Mouse (Mus musculus) ES-Bruce4 (cell line): ENCODE results near the gene Ap5b1. TPM values are rescaled to one million over a fixed set of nuclear protein-coding genes. Genes with fewer than 3 reads are reported as not detected.

Experiments used
- H3K27ac ChIP-seq: 2 replicates; pipeline ENCODE4 v1.5.1; 2012; ENCODE audit warnings: low read length, inconsistent platforms; ENCODE audit not compliant: insufficient read depth
- H3K27me3 ChIP-seq: 2 replicates; pipeline ENCODE4 v1.6.1; 2012; ENCODE audit warnings: mild to moderate bottlenecking, low read length, inconsistent platforms; ENCODE audit not compliant: control insufficient read depth, poor library complexity, insufficient read depth, severe bottlenecking
- H3K36me3 ChIP-seq: 2 replicates; pipeline ENCODE4 v1.6.1; 2012; ENCODE audit warnings: inconsistent platforms, mild to moderate bottlenecking, low read length, moderate library complexity; ENCODE audit not compliant: control insufficient read depth, poor library complexity, insufficient read depth, severe bottlenecking
- H3K4me1 ChIP-seq: one replicate; pipeline ENCODE4 v1.8.1; 2011; ENCODE audit warnings: low read length; ENCODE audit not compliant: control insufficient read depth, insufficient read depth
- H3K4me3 ChIP-seq: 2 replicates; pipeline ENCODE4 v1.5.1; 2011; ENCODE audit warnings: low read depth, mild to moderate bottlenecking, low read length
- H3K9ac ChIP-seq: 2 replicates; pipeline ENCODE4 v1.6.1; 2012; ENCODE audit warnings: low read depth, mild to moderate bottlenecking, inconsistent platforms; ENCODE audit not compliant: poor library complexity, severe bottlenecking
- H3K9me3 ChIP-seq: replicated peaks from 2 replicates; pipeline ENCODE4 v1.6.1; 2012; ENCODE audit warnings: mild to moderate bottlenecking, low read length, inconsistent platforms; ENCODE audit not compliant: control insufficient read depth, poor library complexity, insufficient read depth, severe bottlenecking
- CTCF ChIP-seq: IDR thresholded peaks from one replicate; pipeline ENCODE4 v1.8.1; 2011; ENCODE audit warnings: low read depth, low read length
- EP300 ChIP-seq: IDR thresholded peaks from 2 replicates; pipeline ENCODE4 v1.6.1; 2011; ENCODE audit warnings: low read depth, low read length; ENCODE audit not compliant: insufficient read depth
- POLR2A ChIP-seq: IDR thresholded peaks from one replicate; pipeline ENCODE4 v1.8.1; 2011; ENCODE audit warnings: low read length; ENCODE audit not compliant: insufficient read depth
- polyA plus RNA-seq: library from polyadenylated mRNA; stranded (reverse); fragments of >200 nt; gene quantifications from 2 replicates; pipeline ENCODE4 v1.2.4, GENCODE M21; 2011; ENCODE audit warnings: low read depth; ENCODE audit not compliant: missing spikeins, insufficient read depth, insufficient read length

Gene Ap5b1
- polyA plus RNA-seq, 1 experiment = 1.9 TPM

DNA sequence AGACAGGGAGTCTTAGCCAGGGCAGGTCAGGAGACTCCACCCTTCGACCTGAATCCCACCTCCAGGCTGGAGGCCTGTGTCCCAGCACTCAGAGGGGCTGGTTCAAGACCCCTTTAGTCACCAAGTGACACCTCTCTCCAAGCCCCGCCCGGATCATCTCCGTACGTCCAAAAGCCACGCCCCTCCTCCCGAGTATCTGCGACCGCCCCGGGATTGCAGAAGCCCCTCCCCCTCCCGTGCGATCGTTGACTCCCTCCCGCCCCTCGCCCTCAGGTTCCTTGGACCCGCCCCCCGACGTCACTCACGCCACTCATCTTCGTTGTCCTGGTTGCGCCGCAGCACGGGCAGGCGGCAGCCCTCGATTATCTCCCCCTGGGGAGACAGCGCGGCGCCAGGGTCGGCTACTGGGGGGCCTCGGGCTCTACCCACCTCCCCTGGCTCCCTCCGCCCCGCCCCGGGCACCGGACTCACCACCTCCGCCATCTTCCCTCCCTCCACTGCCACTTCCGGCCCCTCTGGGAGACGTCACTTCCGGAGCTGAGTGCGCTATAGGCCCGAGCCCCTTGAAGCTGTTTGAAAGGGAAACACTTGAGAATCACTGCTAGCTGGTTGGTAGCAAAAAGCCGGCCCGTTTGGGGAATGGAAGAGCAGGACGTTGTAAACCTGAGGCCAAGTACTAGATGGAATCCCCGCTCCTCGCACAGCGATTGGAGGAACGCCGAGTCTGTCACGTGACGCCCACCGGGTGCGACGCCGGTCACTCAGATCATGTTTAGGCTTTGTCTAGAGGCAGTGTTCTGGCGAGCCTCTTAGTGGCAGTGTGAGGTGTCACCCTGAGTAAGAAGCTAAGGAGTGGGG, 42.0 kb downstream of the Ap5b1 start, which contains the start of gene Kat5:
Kat5 (minus strand) TSS at position 691 of the 858 bp plus-strand sequence.
- H3K27me3 ChIP-seq = no peaks in the 10 kb centered on the region
- peaks cover 27% of the 10 kb centered on the region for H3K36me3 ChIP-seq
- peak within 1 kb of the TSS; percentile 86 for H3K27ac ChIP-seq
- peaks cover 2% of the 10 kb centered on the region for H3K4me1 ChIP-seq
- H3K9me3 ChIP-seq = no peaks in the 10 kb centered on the region
- TF ChIP-seq CTCF (no peak), EP300 (no peak), POLR2A (no peak)
- H3K4me3 ChIP-seq = peak within 1 kb of the TSS; percentile 81
- H3K9ac ChIP-seq = peak within 1 kb of the TSS; percentile 81

DNA sequence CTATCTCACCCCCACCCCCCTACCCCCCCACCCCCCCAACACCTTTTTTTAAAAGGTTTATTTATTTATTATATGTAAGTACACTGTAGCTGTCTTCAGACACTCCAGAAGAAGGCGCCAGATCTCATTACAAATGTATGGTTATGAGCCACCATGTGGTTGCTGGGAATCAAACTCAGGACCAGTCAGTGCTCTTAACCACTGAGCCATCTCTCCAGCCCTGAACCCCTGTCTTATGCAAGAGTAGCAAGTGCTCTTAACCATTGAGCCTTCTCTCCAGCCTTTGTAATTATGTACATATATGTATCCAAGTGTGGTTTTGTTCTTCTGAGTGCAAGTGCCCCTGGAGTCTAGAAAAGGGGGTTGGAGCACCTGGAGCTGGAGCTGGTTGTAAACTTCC, 44.1 kb downstream of the Ap5b1 start:
- TF ChIP-seq CTCF = no peak
- no peak for TF ChIP-seq EP300
- TF ChIP-seq POLR2A = no peak
- no peak overlapping the region for H3K9ac ChIP-seq

DNA sequence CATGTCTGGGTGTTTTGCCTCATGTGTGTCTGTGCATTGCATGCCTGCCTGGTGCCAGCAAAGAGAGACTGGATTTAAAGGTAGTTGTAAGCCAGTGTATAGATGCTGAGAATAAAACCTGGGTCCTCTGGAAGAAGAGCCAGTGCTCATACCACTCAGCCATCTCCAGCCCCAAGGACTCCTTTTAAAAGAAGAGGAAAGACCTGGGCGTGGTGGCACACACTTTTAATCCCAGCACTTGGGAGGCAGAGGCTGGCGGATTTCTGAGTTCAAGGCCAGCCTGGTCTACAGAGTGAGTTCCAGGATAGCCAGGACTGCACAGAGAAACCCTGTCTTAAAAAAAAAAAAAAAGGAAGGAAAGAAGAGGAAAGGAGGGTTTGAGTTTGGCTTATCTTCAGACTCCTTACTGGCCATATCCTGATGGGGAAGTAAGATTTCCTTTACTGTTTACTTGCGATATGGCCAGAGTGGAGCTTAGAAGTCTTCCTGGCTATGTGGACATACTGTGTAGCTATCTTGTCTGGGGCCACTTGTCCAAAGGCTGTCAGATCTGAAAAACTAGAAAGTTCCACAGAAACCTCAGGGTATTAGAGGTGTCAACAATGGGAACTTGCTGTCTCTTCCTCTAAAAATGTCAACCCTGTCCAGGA, 45.1 kb downstream of the Ap5b1 start:
- Histone ChIP-seq H3K27me3 (no peaks in the 10 kb centered on the region), H3K4me3 (no peak overlapping the region), H3K36me3 (peaks cover 8% of the 10 kb centered on the region), H3K27ac (no peak overlapping the region), H3K4me1 (peaks cover 2% of the 10 kb centered on the region), H3K9me3 (no peaks in the 10 kb centered on the region), H3K9ac (no peak overlapping the region)
- no peak for TF ChIP-seq CTCF

More for the DNA sequence above, 44.1 kb downstream of the Ap5b1 start:
- Histone ChIP-seq H3K4me3 (no peak overlapping the region), H3K27ac (no peak overlapping the region), H3K4me1 (peaks cover 2% of the 10 kb centered on the region), H3K36me3 (peaks cover 16% of the 10 kb centered on the region), H3K27me3 (no peaks in the 10 kb centered on the region), H3K9me3 (no peaks in the 10 kb centered on the region)

DNA sequence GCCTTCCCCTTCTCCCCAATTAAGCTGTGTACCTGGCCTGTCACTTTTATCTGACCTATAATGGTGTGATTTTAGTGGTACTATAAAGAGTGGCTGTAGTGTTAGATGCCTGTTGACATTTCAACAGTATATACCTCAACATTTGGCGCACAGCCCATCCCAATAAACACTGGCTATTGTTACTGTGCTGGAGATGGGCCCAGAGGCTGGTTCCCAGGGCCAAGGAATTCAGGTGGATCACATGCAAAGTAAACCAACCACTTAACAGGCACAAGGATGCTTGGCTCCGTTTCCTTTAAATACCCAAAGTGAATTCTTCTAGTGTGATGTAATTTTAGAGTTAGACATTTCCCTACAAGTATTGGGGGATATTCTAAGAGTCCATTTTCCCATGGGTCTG, 47.1 kb downstream of the Ap5b1 start:
- Histone ChIP-seq H3K9me3 (no peaks in the 10 kb centered on the region), H3K27me3 (no peaks in the 10 kb centered on the region), H3K4me1 (peaks cover 2% of the 10 kb centered on the region), H3K9ac (no peak overlapping the region), H3K36me3 (no peaks in the 10 kb centered on the region), H3K4me3 (no peak overlapping the region), H3K27ac (no peak overlapping the region)
- TF ChIP-seq CTCF = no peak
- TF ChIP-seq POLR2A = no peak
- no peak for TF ChIP-seq EP300

DNA sequence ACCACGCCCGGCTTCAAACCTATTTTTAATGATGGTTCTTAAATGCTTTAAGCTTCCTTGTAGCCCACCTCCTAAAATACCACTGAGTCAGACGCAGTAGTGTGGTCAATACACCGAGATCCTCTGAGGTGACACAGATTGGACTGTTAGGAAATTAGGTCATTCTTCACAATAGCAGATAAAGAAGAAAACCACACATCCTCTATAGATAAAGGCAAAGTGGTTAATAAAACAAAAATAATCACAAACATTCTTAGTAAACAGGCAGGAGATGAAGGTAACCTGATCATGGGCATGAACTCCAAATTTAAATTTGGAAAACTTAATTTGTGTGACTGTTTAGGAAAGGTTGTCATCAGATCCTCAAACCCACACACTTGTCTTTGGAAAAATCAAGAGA, 52.2 kb downstream of the Ap5b1 start:
- Histone ChIP-seq H3K4me1 (no peaks in the 10 kb centered on the region), H3K27ac (no peak overlapping the region), H3K27me3 (no peaks in the 10 kb centered on the region), H3K9ac (no peak overlapping the region), H3K9me3 (no peaks in the 10 kb centered on the region), H3K36me3 (no peaks in the 10 kb centered on the region), H3K4me3 (no peak overlapping the region)
- TF ChIP-seq CTCF (no peak), EP300 (no peak), POLR2A (no peak)

Other genes starting within 250 kb of the Ap5b1 start
- gene Catsper1, start 232.3 kb upstream of the Ap5b1 start, polyA plus RNA-seq = not detected in 2 replicates
- 0.62 and 1.6 TPM in 2 replicates for gene Cst6, start 218.5 kb upstream of the Ap5b1 start, polyA plus RNA-seq
- gene Eif1ad, start 201.3 kb upstream of the Ap5b1 start, polyA plus RNA-seq = 33.1 and 36.6 TPM in 2 replicates
- gene Banf1, start 200.9 kb upstream of the Ap5b1 start, polyA plus RNA-seq = 370 and 395 TPM in 2 replicates
- 49.1 and 67.8 TPM in 2 replicates for gene Sart1, start 179.3 kb upstream of the Ap5b1 start, polyA plus RNA-seq
- 0.49 TPM in 1 of 2 replicates, not detected in the other for gene Tsga10ip, start 165.5 kb upstream of the Ap5b1 start, polyA plus RNA-seq
- 138 and 154 TPM in 2 replicates for gene Drap1, start 143.0 kb upstream of the Ap5b1 start, polyA plus RNA-seq
- gene AI837181, start 142.9 kb upstream of the Ap5b1 start, polyA plus RNA-seq = 17.5 and 21.9 TPM in 2 replicates
- 1.3 and 2.3 TPM in 2 replicates for gene Fosl1, start 120.5 kb upstream of the Ap5b1 start, polyA plus RNA-seq
- gene Ccdc85b, start 110.1 kb upstream of the Ap5b1 start, polyA plus RNA-seq = 3.3 and 4.2 TPM in 2 replicates
- 37.7 and 47.6 TPM in 2 replicates for gene Fibp, start 107.4 kb upstream of the Ap5b1 start, polyA plus RNA-seq
- 1.2 and 1.6 TPM in 2 replicates for gene Ctsw, start 99.5 kb upstream of the Ap5b1 start, polyA plus RNA-seq
- 21.5 and 24.6 TPM in 2 replicates for gene Efemp2, start 94.1 kb upstream of the Ap5b1 start, polyA plus RNA-seq
- 14.4 and 19.6 TPM in 2 replicates for gene Mus81, start 79.6 kb upstream of the Ap5b1 start, polyA plus RNA-seq
- gene Cfl1, start 77.6 kb upstream of the Ap5b1 start, polyA plus RNA-seq = 878 and 879 TPM in 2 replicates
- gene 1700020D05Rik, start 64.2 kb upstream of the Ap5b1 start, polyA plus RNA-seq = 0.99 and 1.5 TPM in 2 replicates
- 6.4 and 7.7 TPM in 2 replicates for gene Snx32, start 57.5 kb upstream of the Ap5b1 start, polyA plus RNA-seq
- 0.46 and 0.52 TPM in 2 replicates for gene Ovol1, start 7.4 kb upstream of the Ap5b1 start, polyA plus RNA-seq
- 47.2 and 56.5 TPM in 2 replicates for gene Rnaseh2c, start 33.8 kb downstream of the Ap5b1 start, polyA plus RNA-seq
- gene Kat5, start 42.2 kb downstream of the Ap5b1 start, polyA plus RNA-seq = 50.9 and 65.5 TPM in 2 replicates
- gene Rela, start 69.5 kb downstream of the Ap5b1 start, polyA plus RNA-seq = 28.5 and 32.9 TPM in 2 replicates
- 13.7 and 19.1 TPM in 2 replicates for gene Sipa1, start 95.7 kb downstream of the Ap5b1 start, polyA plus RNA-seq
- 25.8 and 27.8 TPM in 2 replicates for gene Map3k11, start 120.7 kb downstream of the Ap5b1 start, polyA plus RNA-seq
- gene Pcnx3, start 120.9 kb downstream of the Ap5b1 start, polyA plus RNA-seq = 39.7 and 43.7 TPM in 2 replicates
- gene Kcnk7, start 136.3 kb downstream of the Ap5b1 start, polyA plus RNA-seq = not detected in 2 replicates
- gene Ehbp1l1, start 158.3 kb downstream of the Ap5b1 start, polyA plus RNA-seq = 4.3 and 5.4 TPM in 2 replicates
- 13.1 and 14.6 TPM in 2 replicates for gene Fam89b, start 161.6 kb downstream of the Ap5b1 start, polyA plus RNA-seq
- 5.9 and 8.2 TPM in 2 replicates for gene Ltbp3, start 172.9 kb downstream of the Ap5b1 start, polyA plus RNA-seq
- gene Scyl1, start 203.4 kb downstream of the Ap5b1 start, polyA plus RNA-seq = 37.1 and 42.8 TPM in 2 replicates